Mouse (Mus musculus) liver, postnatal 0 days (tissue): Measurements from ENCODE around the gene Slc39a8.

ENCODE experiments used
- CTCF ChIP-seq: sonication (generic); IDR thresholded peaks from 2 replicates; pipeline ENCODE4 v1.5.1; 2016; ENCODE audit warnings: antibody characterized with exemption, low read depth
- EP300 ChIP-seq: IDR thresholded peaks from 2 replicates; pipeline ENCODE4 v1.6.1; 2016; ENCODE audit warnings: antibody characterized with exemption, low read depth, mild to moderate bottlenecking

DNA sequence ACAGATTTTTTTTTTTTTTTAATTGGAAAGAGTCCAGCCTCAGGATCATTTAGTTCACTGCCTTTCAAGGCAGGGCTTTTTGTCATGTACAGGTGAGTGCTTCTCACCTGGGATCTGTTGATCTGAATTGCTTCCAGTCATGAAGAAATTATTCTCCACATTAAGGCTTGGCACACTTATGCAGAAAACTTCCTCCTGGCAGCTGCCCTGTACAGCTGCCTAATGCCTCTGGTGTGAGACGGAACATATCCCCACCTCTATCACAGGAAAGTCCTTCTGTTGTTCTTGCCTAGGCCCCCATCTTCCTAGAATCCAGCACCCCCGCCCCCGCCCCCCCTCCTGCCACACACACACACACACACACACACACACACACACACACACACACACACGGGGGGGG lies 643 bp upstream of the Slc39a8 start:
- TF ChIP-seq EP300 (no peak), CTCF (no peak)
